Mouse (Mus musculus) left cerebral cortex, postnatal 36 days (tissue): ENCODE results near the gene Gprasp1. TPM values are rescaled to one million over a fixed set of nuclear protein-coding genes. Genes with fewer than 3 reads are reported as not detected.
"Not testable (repeated sequence)": the region's sequence is repeated elsewhere in the genome, so short reads cannot be mapped to it uniquely, and the experiment has no call there.

ENCODE experiments used
- DNase-seq, 2 experiments: peaks; one replicate each; pipeline ENCODE4 v3.0.0; 2021 to 2022; ENCODE audit warnings: low spot score in 2 of 2, mixed read lengths in 1 of 2
- intact Hi-C: fragments of 180-260 bp; cut with DNase I; formaldehyde crosslinking; loops from one replicate; pipeline ENCODE4 v1.15.1; 2025
- total RNA-seq, 2 experiments: library from RNA; stranded (reverse); gene quantifications; 2 replicates each; pipeline ENCODE4 v1.2.3; 2021

The Gprasp1 gene
- 100 to 1,000 TPM; 309 to 361 TPM for total RNA-seq

DNA sequence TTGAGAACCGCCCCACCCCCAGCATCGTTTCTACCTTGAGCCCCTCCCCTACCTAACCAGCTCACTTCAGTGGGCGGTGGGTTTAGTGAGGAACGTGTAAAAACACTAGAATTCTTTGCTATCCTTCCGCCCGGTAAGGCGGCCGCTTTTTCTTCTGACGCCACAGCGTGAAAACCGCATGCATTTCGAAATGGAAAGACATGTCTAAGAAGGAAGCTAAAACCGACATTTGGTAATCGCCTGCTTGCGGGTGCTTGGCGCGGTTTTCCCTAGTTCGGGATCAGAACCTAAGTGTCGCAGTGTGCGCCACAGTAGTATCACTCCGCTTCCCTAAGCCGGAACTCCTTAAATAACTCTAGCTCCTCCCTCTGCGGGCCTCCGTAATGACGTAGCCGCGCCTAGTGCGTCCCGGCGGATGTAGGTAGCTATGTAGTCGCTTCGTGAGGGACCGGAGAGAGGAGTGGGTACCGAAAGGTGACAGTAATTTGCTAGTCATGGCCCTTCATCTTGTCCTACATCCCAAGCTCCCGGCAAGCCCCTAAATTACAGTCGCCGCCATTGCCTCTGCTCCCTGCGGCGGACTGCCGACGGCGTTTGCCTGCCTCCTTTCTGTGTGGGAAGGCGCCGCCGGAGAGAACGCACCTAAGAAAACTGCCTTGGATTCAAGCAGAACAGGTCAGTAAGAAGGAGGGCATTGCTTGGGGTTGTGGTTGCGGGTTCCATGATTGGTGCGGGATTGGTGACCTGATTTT lies at the start of gene Gprasp1, which contains the start of gene Armcx5:
Gene Gprasp1 (plus strand): TSS at position 430 of the 752 bp plus-strand sequence.
Gene Armcx5 (plus strand): TSS at position 430 of the 752 bp plus-strand sequence.
- intact Hi-C loops = no loop called here
- peak; percentile 84 to 88 for DNase-seq

DNA sequence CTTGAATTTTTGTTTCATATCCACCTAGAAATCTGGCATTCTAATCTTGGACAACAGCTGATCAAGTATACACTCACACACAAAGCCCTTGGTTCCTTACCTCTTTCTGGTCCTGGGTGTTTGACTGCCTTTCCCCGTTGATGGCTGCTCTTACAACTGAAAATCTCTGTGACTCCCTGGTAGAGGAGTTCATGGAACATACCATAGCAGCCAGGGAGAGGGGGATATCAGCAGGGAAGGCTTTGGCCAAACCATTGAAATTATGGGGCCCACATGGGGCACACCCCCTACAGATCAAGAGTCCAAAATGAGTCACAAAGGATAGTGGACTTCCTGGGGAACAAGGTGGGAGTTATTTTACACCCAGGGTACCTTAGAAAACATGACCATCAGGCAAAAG lies 48.9 kb upstream of the Gprasp1 start, which contains the start of gene Tcp11x2:
Gene Tcp11x2 (minus strand): TSS at position 158 of the 400 bp plus-strand sequence.
- DNase-seq = no peak
- intact Hi-C loops = no loop called here

DNA sequence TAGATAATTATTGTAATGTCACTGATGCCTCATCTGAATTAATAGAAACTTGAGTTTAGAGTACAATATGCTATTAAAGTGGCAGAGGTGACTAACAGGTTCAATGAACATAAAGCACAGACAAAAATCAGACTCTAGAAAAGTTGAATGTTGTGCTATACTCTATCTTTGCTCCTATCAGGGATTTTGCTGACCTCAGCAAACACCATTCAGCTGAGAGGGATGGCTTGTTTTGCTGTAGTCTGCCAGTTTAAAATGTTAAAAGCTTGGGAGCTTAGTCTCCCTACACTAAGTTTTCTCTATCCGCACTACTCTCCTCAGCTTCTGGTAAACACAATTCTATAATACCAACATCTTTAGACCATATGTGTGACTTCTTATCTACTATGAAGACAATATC lies 39.4 kb upstream of the Gprasp1 start:
- DNase-seq = no peak
- intact Hi-C loops = loop anchor here (5.0 kb wide), 1 partner anchor 46 kb away; no protein-coding TSS in a partner anchor

DNA sequence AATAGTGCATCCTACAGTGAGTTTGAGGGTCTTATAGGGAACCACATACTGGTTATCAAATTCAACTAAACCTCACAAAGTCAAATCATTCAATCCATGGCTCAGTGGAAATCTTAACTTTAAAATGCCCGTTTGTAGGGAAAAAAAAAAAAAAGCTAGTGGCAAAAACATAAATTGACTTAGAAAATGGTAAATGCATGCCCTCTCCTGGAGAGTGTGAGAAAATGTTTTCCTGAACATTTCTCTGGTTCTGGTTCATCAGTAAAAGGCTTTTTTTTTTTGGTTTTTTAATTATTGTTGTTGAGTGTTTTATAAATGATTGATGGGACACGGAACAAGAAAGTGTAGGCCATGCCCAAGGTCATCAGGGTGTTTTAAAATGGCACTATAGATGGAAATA lies 38.2 kb upstream of the Gprasp1 start:
- intact Hi-C loops = loop anchor here (5.0 kb wide), 1 partner anchor 47 kb away; no protein-coding TSS in a partner anchor
- no peak for DNase-seq

DNA sequence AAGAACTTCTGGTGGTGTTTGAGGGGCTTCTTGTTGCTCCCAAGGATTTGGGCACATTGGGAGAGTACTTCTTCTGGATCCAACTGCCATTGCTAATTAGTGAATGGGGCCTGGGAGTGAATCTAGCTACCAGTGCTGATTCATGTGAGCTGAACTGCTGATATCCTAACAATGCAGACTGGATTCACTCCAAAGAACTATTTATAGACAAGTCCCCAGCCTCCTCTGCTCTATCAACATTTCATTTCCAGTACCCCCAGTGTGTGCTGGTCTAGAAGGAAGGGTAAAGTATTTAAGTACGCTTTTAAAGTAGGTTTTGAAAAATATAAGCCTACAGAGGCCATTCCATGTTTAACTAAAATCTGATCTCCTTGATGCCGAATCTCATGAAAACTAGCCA lies 29.7 kb upstream of the Gprasp1 start:
- DNase-seq = no peak

DNA sequence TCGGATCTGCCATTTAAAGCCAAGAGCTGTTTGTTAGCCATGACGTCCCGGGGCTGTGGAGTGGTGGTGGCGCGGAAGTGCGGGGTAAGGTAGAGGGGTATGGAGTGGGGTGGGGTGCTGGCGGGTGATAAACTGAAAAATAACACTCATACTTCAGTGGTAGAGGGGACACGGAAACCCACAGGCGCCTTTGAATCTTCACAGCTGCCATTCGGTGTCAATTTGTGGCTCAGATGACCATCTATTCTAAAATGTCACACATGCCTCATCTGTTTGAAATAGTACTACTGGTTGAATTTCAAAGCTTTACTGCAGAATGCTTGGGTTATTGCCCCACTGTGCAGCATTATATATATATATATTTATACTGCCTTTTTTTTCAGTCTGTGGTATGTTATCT lies 17.4 kb upstream of the Gprasp1 start, which contains the start of gene Tmsb15a:
Gene Tmsb15a (minus strand): TSS at position 101 of the 400 bp plus-strand sequence.
- intact Hi-C loops = no loop called here
- no peak for DNase-seq

More for the DNA sequence above, 29.7 kb upstream of the Gprasp1 start:
- intact Hi-C loops = no loop called here

DNA sequence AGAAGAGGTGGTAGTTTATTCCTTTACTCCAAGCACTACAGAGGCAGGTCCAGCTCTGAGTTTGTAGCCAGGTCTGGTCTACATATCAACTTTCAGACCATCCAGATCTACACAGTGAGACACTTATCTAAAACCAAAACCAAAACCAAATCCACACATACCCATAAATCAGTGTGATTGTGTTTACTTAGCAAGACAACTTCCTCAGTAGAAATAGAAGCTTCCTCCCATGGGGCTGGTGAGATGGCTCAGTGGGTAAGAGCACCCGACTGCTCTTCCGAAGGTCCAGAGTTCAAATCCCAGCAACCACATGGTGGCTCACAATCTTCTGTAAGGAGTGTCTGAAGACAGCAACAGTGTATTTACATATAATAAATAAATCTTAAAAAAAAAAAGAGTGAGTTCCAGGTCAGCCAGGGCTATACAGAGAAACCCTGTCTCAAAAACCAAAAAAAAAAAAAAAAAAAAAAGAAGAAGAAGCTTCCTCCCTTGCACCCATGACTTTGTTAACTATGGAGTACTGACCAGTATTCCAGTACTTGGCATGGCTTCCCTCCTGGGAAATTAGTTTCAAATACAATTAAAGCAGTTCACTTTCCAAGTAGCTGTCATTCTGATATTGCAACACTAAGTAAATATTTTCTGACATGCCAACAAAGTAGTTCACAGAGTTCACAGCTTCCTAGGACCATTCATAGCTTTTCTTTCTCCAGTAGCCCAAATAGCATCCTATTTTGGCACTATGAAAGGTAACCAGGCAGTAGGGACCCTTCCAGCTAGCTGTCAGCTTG lies 3.6 kb upstream of the Gprasp1 start:
- intact Hi-C loops = no loop called here

DNA sequence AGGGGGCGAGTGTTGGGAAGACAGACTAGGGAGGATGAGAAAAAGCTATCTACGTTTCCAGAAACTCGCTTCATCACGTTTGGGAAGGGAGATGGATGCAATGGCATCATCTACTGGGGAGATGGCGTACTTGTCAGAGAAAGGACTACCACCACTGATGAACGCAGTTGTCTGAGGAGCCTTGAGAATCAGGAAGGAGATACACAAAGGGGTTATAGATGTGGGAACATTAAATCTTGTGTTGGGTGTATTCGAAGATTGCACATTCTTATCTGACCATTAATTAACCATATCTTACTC lies 473 bp downstream of the Gprasp1 start:
- no peak for DNase-seq
- intact Hi-C loops = no loop called here

More for the DNA sequence above, 3.6 kb upstream of the Gprasp1 start:
- DNase-seq = no peak

DNA sequence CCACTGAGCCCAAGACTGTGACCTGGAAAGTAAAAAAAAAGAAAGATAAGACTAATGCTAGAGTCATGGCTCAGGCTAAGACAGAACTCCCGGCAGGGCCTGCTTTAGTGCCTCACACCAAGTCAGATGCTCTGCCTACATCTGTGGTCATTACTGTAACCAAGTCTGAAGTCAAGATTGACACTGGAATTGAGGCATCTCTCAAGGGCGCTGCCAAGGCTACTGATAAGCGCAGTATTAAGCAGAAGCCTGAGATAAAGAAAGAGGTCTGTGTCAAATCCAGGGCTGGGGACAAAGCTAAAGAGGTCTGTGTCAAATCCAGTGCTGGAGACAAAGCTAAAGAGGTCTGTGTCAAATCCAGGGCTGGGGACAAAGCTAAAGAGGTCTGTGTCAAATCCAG lies 2.8 kb downstream of the Gprasp1 start:
- DNase-seq, intact Hi-C loops: not testable (repeated sequence)

DNA sequence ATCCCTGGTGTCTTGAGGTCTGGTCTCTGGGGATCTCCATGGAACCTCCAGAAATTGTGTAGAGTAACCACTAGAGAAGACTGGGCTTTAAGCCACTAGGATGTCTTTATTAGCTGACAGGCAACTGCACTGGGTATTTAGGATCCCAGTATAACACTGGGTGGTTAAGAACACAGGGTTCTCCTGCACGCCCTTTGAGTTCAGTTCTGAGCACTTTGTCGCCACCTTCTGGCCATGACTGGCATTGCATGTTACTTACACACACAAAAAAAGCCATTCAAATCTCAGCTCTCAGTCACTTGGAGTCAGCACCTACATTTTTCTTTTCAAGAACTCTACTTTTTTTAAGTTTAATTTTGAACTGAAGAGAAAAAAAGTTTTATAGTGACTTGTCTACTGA lies 10.3 kb downstream of the Gprasp1 start:
- intact Hi-C loops = no loop called here
- DNase-seq = peak; percentile 61 to 64

DNA sequence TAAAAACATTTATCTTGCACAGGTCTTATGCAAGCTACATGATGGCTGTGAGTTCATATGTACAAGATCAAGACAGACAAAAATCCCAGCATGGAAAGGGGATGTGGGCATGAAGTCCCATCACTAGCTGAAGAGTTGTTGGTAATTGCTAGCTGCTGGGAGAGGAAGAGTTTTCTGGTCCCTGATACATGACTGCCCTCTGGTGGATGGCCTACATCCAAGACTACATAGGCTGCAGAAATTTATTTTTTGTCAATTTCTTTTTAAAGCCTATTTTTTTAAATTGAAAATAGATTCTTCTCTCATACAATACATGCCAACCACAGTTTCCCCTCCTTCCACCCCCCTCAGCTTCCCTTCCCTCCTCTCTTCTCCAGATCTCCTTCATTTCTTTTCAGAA lies 19.2 kb downstream of the Gprasp1 start:
- no peak for DNase-seq

DNA sequence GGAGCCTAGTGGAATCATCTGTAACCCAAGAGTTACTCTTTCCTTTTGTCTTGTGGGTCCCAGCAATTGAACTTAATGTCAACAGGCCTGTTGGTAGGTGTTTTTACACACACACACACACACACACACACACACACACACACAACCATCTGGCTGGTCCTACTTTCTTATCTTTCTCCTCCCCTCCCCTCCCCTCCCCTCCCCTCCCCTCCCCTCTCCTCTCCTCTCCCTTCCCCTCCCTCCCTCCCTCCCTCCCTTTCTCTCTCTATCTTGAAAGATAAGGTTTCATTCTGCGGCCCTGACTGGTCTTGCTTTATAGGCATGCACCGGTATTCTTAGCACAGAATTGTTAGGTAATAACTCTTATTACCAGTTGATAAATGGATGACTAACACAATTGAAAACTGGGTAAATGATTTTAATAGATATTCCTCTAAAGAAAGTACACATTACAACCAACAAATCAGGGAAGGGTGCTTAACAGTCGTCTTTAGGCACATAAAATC lies 25.6 kb downstream of the Gprasp1 start:
- intact Hi-C loops = no loop called here

More for the DNA sequence above, 19.2 kb downstream of the Gprasp1 start:
- intact Hi-C loops = no loop called here

DNA sequence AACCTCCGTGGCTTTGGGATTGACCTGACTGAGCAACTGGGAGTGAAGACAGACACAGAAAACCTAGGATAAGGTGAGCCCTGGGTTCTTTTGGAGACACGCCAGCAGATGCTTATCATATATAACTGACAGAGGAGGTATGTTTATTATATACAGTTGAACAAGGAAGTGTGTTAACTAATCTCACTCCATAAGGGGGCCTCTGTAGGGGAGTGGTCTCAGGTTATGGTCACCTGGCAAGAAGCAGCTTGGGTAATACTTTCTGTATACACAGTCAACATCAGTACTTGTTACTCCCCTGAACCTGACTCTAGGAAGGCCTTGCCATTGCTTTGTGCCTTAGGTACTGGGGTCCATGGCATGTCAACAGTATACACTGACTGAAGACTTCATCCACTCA lies 26.0 kb downstream of the Gprasp1 start:
- DNase-seq = no peak
- intact Hi-C loops = no loop called here

More for the DNA sequence above, 25.6 kb downstream of the Gprasp1 start:
- DNase-seq = no peak

DNA sequence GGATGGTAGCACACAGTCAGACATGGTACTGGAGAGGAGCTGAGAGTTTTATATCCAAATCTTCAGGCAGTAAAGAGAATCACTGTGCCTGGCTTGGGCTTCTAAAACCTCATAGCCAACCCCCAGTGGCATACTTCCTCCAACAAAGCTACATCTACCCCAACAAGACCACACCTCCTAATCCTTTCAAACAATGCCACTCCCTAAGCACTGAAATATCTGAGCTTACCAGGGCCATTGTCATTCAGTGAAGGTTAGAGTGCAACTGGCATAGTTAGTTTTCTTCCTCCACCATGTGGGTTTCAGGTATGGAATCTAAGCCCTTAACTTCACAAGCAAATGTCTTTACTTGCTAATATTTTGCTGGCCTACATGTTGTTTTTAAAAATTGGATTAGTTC lies 49.0 kb downstream of the Gprasp1 start:
- intact Hi-C loops = no loop called here
- DNase-seq = no peak

DNA sequence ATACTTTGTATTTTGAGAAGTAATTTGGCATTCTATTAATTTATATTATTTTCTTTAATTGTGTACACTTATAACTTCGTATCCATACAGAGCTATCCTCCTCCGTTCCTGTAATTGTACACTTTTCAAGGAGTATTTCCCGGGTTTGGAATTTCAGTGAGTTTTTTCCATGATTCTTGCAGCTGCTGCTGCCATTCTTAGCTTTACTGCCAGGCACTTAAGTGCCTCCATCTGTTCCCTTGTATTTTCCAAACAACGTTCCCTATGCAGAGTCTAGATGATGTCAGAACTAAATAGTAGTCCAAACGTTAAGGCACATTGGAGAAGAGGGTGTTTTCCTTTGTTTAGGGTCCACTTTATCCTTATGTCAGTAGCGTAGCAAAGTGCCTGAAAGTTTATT lies 49.8 kb downstream of the Gprasp1 start:
- intact Hi-C loops = no loop called here
- DNase-seq = no peak

DNA sequence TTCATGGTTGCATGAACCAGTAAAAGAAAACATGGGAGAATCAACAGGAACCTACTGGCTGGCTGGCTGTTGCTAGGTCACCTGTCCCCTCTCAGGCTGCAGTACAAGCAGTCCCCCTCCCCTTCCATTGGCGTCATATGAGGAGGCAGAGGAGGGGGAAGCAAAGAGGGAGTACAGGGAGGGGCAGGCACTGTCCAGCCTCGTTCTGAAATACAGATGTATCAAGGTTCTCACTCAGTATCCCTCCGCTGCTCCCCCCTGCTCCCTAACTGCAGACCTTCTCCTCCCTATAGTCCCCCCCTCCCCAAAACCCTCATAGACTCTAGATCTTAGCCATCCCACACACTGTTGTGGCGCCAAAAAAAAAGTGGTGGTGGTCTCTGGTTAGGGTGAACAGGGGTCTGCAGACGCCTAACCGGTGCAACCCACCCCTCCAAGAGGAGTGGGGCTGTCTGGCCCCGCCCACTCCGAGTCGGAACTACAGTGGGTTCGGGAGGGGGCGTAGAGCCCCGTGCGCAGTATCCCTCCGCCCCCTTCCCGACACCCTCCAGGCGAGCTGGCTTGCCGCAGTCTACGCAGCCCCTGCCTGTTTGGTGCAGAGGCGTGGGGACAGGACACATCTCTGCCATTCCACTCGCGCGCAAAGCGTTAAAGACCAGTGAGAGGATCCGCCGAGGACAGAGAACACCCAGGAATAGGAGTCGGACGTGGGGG lies 53.2 kb downstream of the Gprasp1 start:
- intact Hi-C loops = not testable (repeated sequence)
- DNase-seq = peak; percentile 50 to 73

DNA sequence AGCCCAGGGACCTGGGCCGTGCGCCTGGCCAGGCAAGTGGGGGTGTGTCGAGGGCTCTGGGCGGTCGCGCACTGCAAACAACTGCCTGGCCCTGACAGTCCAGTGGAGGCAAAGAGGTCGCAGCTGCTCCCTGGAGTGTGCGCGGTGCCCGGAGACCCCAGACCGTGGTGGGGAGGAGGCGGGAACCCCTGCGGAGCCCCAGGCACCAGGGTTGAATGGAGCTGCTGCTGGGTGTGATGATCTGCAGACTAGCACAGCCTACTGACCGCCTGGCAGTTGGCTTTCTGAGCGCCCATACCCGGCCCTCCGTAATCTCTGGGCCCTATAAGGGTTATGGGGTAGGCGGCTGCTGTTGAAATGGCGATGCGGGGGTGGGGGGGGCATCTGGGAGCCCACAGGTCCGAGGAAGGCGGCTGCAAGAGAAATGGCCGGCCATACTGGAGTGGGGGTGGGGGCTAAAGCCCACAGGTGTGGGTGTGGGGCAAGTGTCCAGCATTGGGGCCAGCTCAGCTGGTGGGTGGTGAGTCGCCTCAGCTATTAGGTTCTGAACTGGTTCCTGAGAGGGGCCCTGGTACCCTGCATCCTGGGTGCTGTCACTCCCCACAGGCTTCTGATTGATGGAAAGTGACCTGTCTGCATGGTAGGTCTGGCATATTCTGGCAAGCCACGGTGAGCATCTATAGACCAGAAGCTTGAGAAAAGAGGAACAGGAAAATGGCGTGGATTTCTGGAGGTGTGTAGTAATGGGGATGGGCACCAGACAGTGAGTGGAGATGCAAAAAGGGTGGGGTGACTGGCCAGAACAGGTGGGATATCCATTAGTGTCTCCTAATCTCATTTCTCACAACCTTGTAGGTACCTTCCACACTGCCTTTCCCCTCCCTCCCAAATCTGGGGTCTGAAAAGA lies 54.0 kb downstream of the Gprasp1 start:
- DNase-seq, intact Hi-C loops: not testable (repeated sequence)

DNA sequence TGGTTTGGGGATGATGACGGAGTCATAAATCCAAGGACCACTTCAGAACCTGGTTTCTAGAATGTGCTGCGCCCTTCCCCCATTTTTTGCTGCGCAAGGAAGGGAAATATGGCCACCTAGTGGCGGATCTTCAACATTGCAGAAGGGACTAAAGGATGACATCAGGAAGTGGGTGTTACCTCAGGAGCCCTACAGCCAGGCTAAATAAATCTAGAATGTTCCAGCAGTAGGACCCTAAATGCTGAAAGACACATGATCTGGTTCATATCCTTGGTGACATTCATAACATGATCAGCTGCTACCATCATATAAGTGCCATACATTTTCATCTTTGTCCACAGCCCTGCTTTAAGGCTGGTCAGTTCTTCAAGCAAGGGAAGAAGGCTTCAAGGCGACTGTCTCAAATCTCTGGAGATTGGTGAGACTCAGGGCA lies 54.7 kb downstream of the Gprasp1 start, which contains the start of gene Bhlhb9:
Gene Bhlhb9 (plus strand): TSS at position 383 of the 433 bp plus-strand sequence.
- intact Hi-C loops = not testable (repeated sequence)
- peak; percentile 47 to 57 for DNase-seq

DNA sequence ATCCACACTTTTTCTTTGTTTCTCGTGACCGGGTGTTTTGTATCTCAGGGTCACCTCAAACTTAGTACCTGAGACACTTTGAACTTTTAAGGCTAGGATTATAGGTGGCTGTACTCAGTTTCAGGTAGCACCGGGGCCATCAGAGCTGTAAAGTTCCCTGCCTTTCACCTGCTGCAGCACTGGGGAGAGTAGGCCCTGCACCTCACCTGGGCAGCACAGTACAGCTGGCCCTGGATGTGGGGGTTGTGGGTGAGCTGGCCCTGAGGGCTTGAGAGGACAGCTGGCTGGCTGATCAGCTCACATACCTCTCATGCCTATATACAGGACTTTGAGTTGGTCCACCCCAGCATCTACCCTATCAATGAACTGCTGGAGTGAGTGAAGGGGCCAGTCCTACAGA lies 61.6 kb downstream of the Gprasp1 start:
- DNase-seq = no peak
- intact Hi-C loops = loop anchor here (5.0 kb wide), 1 partner anchor 38 kb away; no protein-coding TSS in a partner anchor
